In the genomic region with DNA sequence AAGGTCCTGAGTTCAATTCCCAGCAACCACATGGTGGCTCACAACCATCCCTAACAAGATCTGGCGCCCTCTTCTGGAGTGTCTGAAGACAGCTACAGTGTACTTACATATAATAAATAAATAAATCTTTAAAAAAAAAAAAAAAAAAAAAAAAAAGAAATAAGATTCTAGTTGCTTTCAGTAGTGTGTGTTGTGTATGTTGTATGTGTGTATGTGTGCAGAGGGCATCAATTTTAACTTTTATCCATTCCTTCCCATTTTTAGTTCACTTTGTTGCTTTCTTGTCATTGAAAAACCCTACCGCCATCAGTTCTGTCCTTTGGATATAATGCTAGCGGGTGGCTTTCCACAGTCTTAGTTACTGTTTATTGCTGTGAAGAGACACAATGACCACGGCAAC, we compare ENCODE assay signal across 8 mouse cellular contexts. TPM values are rescaled to one million over a fixed set of nuclear protein-coding genes. Genes with fewer than 3 reads are reported as not detected.
"Had no signal": no experiment of that assay in that cellular context is flagged by ENCODE, and none has a peak within 500 bp of the region (broad histone marks: within the 10 kb centered on the region; RNA-seq: fewer than 3 reads in every experiment).

No protein-coding gene starts in this region.

RNA-seq across cellular contexts. Expression of a gene that starts 54.2 kb away (rescaled TPM):
- total RNA-seq: neutrophil, adult 5-6 weeks had no signal
- polyA plus RNA-seq: neural tube, embryonic 13.5 days; neural tube, embryonic 14.5 days; neural tube, embryonic 15.5 days; small intestine, adult 2 months; stomach, embryonic 16.5 days; thymus, adult 2 months; thymus, postnatal 0 days had no signal
